Mouse (Mus musculus) adrenal gland, postnatal 36 days (tissue): ENCODE results near the gene Atpaf1. TPM values are rescaled to one million over a fixed set of nuclear protein-coding genes. Genes with fewer than 3 reads are reported as not detected.

Source experiments
- DNase-seq, 2 experiments: peaks; one replicate each; pipeline ENCODE4 v3.0.0; 2021; ENCODE audit warnings: mixed read lengths in 1 of 2
- long read RNA-seq, 2 experiments: library from polyadenylated mRNA; stranded (forward); transcript quantifications; one replicate each; pipeline ENCODE4 v2.0.0; 2021; ENCODE audit warnings: borderline sequencing depth in 2 of 2
- total RNA-seq, 2 experiments: library from RNA; stranded (reverse); gene quantifications; 2 replicates each; pipeline ENCODE4 v1.2.3; 2021

Atpaf1 gene
- 10 to 100 TPM; 49.8 to 57.1 TPM for total RNA-seq
- long read RNA-seq, experiment 1, transcript Atpaf1-203 (9 exons, 2,330 nt) = major isoform, 62 of 73 reads
- long read RNA-seq, experiment 1, partial matches to known transcripts = 4 of 73 reads
- long read RNA-seq, experiment 1, other reads (novel, unspliced or antisense) = 7 of 73 reads
- long read RNA-seq, experiment 2, transcript Atpaf1-203 (9 exons, 2,330 nt) = major isoform, 23 of 31 reads
- long read RNA-seq, experiment 2, partial matches to known transcripts = 2 of 31 reads
- long read RNA-seq, experiment 2, other reads (novel, unspliced or antisense) = 6 of 31 reads

GRCm38 (mm10) chr4:115784769-115785510 is at the start of gene Atpaf1:
Gene Atpaf1, plus strand, starts transcription at chr4:115784812.
- peak; percentile 82 to 84 for DNase-seq

- DNase-seq = no peak
Observed at GRCm38 (mm10) chr4:115734867-115735266, 49.7 kb upstream of the Atpaf1 start.

DNA sequence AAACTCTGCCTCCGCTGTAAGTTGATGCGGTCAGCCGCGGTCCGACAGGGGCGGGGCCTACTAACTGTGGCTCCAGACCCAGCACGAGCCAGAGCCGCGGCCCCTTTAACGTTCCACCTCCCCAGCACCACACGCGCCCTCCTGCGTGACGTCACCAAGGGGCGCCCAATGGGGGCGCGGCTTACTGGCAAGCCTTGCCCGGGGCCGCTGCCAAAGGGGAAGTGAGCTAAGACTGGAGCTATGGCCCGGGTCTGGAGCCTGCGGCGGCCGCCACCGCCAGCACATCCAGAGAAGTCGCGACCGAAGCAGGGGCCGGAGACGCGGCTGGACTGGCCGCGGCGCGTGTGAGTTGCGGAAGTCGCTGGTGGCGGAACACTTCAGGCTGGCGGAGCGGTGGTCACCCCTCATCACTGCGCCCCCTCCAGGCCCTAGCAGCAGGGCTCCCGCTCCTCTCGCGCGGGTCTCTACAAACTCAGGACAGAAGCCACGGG is 47.0 kb upstream of the Atpaf1 start, which contains the start of gene Efcab14:
TSS of gene Efcab14 (plus strand) at position 194 of the 491 bp plus-strand sequence.
- peak; percentile 99 to 100 for DNase-seq

- peak; percentile 37 to 48 for DNase-seq
Observed at GRCm38 (mm10) chr4:115738481-115738985, 46.1 kb upstream of the Atpaf1 start.

GRCm38 (mm10) chr4:115742658-115743057 is 42.0 kb upstream of the Atpaf1 start:
- no peak for DNase-seq

GRCm38 (mm10) chr4:115743096-115743495 is 41.5 kb upstream of the Atpaf1 start:
- DNase-seq = peak; percentile 24 to 32

DNA sequence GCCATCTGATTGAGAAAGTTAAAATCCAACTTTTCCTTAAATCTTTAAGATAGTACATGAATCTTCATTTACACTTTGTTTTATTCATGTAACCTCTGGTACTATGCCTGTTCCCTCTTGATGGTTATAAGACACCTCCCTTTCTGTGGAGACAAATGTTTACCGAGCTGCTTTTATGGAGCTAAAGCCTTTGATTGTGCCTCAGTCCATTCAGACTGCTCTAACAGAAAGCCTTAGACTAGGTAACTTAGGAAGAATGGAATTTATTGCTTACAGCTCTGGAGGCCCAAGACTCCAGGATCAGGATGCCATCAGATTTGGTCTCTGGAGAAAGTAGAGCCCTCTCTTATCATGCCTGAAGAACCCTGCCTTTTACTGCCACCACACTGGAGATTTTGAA is 36.4 kb upstream of the Atpaf1 start:
- DNase-seq = no peak

DNA sequence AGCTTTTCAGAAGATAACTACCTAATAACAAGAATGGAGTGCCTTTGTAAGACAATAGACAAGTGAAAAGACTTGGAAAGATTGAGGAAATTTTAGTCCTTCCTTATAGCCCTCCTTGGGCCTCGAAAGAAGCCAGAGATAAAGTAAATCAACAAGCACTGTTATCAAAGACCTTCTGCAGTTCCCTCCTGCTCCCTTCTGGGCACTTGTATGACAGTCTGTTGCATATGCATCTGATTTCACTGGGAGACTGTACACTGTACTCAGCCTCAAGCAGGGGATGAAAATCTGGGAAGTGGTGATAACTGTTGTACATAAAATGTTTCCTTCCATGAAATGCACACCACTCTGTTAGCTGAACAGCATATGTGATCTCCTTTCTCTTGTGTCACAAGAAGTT is 35.3 kb upstream of the Atpaf1 start:
- DNase-seq = no peak

- DNase-seq = no peak
Observed at GRCm38 (mm10) chr4:115754101-115754500, 30.5 kb upstream of the Atpaf1 start.

DNA sequence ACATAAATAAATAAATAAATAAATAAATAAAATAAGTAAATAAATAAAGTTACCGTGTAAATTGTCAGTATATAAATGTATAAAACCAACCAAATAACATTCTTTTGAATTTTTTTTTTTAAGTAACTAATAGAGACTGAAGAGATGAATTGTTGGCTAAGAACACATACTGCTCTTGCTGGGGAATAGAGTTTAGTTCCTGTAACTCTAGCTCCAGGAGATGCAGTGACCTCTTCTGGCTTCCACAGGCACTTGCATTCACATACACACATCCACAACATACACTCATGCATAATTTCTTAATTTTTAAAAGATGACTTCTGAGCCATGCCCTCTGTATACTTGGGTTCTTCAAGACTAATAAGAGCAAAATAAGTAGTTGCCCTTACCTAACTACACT is 29.8 kb upstream of the Atpaf1 start:
- no peak for DNase-seq

GRCm38 (mm10) chr4:115761206-115761605 is 23.4 kb upstream of the Atpaf1 start:
- peak; percentile 72 to 83 for DNase-seq

DNA sequence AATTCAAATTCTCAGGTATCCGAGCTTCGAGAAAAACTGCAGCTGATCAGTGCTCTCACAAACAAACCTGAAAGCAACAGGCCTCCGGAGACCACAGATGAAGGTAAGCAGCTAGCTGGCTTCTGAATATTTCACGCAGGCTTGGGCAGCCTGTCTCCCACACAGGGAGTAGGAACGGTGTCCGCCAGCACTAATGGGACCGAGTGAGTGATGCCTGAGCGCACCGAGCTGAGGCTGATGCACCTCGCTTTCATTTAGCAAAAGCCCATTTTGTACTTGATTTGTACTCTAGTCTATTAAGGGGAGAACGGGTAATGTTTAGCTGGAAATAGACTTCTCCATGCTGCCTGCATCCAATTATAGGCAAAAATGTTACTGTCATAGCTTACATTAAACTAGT is 20.0 kb upstream of the Atpaf1 start:
- DNase-seq = no peak

DNA sequence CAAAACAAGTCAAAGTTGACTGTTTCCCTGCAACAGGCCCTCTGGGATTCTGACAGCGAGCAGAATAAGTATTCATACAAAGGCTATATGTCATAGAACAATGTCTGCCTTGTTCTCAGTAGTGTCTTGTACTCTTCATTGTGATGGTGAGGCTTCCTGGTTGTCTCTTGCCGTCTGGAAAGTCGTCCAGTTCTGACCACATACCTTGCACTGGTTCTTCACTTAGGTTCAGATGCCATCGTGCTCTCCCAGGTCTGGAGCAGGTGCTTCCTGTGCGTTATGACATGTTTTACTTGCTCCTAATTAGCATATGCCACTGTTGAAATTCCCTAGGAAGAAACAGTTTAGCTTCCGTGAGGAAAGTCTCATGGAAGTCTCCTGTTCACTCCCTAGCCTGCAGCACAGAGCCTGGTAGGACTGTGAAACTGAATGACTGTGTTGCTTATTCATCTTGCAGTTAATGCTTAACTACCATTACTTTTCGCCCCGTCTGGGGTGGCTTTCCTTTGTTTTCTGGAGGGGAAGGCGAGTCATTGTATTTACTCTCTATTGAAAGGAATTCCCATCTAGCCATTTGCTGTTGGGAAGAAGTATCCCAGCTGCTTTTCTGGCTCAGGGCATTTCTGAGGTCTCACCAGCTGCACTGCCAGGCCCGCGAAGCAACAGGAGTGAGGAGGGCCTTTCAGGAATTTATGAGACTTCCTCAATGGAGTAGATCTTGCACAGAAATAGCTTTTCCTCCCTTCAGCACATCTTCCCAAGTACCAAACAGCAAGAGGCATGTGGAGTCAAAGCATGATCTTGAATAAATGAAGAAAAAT is 16.8 kb upstream of the Atpaf1 start:
- DNase-seq = no peak

DNA sequence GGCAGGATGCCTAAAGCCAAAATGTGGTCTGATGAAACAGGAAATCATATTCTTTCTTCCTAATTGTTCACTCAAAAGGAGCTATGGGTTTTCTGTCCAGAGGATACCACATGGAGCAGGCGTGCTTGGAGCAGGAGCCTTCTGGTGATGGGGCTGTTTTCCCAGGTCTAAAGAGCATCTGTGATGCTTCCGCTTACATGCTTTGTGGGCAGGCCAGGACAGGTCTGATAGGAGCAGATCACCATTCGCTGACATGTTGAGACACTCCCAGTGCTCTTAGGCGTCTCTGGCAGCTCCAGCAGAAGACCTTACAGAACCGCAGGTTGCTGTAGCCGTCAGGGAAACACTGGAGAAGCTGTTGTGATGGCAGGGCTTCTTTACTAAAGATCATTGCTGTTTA is 9.6 kb upstream of the Atpaf1 start:
- no peak for DNase-seq

GRCm38 (mm10) chr4:115777627-115778026 is 7.0 kb upstream of the Atpaf1 start:
- no peak for DNase-seq

DNA sequence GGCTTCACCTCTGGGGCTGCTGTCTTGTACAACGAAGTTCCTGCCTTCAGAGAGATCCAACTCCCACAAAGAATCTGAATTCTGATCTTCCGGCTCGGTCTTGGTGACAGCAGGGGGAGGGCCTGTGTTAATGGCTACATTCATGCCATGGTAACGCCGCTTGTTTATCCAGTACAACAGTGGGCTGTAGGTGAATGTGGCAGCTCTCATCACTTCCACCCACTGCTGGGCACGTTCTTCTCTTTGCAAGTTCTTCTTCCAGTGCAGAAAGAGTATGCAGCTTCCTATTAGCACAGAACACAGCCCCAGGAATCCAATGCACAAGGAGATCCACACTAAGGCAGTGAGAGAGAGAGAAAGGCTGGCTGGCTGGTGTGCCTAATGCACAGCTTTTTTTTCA is 4.3 kb upstream of the Atpaf1 start:
- DNase-seq = no peak

DNA sequence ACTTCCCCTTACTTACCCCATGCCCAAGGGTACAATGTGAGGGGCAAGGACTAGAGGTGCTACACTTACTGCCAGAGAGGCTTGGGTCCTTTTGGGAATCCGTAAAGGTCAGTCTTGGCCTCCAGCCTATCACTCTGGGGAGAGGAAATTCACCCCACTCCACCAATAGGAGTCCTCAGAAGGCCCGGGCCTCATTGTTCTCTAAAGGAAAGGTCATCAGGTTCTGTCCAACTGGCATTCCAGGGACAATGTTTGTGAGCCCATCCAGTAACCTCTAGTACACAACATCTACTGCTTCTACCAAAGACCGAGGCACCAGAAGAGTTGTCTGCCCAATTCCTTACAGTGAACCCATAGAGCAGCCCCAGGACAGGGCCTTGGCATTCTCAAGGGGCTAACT is 3.7 kb upstream of the Atpaf1 start, which contains the start of gene Tex38:
TSS of gene Tex38 (minus strand) at position 101 of the 400 bp plus-strand sequence.
- DNase-seq = no peak

DNA sequence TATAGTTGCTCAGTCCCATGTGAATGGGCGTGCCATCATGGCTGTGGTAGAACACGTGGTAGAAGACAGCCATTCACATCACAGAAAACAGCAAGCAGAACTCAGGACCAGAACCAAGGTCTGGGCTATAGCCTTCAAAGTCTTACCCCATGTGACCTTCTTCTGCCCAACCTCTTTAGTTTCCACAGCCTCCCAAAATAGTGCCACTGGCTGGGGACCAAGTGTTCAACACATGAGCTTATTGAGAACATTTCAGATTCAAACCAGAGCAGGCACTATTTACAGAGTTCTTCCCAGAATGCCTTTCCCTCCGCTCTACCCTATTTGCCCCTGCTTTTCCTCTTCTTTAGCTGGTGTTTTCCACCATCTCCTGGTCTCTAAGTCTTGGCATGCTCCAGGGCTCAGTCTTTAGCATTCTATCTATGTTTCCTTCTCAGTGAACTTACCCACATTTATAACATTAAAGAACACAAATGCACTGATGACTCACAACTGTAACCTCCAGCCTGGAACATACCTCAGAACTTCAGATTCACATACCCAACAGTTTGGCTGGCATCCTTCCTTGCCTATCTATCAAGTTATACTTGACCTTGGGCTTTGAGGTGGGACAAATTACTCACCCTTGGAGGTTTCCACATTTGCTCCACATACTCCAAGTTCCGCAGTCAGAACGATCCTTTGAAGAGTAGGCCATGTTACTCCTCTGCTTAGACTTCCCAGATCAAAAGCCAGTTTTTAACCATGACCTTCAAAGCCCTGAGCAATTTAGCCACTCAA is 2.4 kb upstream of the Atpaf1 start:
- peak; percentile 36 to 59 for DNase-seq

DNA sequence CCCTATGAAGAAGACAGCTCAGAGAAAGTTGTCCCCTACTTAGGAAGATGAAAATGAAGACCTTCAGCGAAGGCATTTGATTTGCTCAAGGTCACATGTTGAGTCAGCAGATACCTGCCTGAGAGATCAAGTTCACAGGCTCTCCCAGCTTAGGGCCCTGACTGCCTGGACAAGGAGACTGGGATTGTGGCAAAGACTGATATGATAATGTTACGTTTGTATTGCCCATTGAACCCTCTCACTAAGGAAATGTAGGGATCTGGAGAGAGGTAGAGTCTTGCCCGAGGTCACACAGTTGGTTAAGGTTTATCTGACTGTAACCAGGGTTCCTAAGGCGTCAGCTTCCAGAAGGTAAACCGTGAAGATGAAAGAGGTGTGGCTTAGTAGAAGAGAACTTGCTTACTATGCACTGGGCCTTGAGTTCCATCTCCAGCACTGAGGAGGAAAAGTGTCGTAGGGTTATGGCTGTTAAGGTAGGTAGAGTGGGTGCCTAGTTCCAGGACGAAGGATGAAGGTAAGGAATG is 961 bp downstream of the Atpaf1 start:
- peak in 1 of 2 experiments; percentile 30 for DNase-seq

DNA sequence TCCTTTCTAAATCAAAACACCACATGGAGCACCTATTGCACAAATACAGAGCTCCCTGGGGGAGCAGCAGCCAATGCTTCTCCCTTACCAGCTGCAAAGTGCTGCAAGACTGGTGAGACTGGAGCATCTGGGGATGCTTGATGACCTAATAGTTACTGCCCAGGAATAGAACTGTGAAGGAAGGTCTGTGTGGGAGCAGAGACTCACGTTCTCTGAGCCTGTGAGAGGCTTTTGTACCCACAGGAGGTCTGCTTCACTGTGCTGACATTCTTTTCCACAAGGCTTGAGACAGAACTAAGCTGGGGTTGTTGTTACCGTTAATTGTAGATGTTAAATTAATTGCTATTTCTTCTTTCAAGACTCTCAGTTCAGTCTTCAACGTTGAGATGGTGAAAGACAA is 6.3 kb downstream of the Atpaf1 start:
- DNase-seq = no peak

GRCm38 (mm10) chr4:115795360-115795759 is 10.7 kb downstream of the Atpaf1 start:
- DNase-seq = no peak
